Mouse (Mus musculus): ENCODE measurements around the gene Ramp3.
"Not testable (repeated sequence)": the region's sequence is repeated elsewhere in the genome, so short reads cannot be mapped to it uniquely, and the experiment has no call there.

The Ramp3 gene

DNA sequence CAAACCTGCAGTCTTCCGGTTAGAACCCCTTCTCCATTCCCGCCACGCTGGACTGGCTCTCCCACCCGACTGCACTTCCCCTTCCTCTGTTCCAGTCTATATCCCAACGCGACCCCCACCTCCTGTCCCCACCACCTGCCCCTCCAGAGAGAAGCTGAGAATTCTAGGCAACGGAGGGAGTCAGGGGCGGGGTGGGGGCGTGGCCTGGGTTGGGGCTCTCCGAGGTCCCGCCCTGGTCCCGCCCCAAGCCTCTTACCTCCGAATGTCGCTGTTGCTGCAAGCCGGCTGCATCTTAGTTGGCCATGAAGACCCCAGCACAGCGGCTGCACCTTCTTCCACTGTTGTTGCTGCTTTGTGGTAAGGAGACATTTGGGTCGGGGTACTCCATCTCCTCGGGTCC, at the start of gene Ramp3:
Gene Ramp3 (plus strand): TSS at position 251 of the 400 bp plus-strand sequence.
- DNase-seq (ENCODE audit: extremely low spot score) = peak; percentile 82

DNA sequence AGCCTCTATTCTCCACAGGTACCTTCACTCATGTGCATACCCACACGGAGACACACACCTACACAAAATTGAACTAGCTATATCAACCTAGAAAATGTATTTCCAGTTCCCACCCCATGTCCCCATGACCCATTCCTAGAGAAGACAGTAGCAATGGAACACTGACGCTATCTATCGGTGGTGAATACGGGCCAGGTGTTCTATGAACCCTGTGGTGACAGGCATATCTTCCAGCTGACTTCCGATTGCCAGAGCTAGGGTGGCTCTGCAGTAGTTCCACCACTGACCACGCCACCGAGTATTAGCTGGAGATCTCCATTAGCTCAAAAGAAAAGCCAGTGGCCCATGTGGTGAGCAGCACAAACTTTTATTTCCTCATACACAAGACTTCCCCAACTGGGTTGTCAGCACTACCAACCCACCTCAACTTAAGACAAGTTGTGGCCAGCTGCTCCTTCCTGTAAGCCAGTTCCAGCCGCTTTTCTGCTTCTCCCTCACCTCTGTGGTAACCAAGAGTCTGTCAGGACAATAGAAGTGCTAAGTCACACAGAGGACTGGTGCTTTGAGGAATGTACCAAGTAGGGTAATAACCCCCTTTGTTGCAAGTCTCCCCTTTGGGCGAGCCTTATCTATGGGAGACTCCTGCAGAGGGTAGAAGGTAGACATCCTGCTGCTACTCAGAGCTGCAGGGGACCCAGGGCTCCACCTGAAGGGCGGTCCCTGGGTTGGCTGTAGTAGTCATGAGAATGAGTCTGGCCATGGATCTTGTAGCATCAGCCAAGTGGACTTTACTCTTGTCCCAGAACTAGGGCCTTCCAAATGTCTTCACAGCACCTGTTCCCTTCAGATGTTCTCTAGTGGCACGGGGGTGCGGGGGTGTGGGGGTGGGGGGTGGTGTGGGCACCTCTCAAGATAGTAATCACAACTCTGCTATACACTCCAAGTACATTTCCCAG, 42.8 kb upstream of the Ramp3 start:
- no peak for DNase-seq (ENCODE audit: extremely low spot score)

DNA sequence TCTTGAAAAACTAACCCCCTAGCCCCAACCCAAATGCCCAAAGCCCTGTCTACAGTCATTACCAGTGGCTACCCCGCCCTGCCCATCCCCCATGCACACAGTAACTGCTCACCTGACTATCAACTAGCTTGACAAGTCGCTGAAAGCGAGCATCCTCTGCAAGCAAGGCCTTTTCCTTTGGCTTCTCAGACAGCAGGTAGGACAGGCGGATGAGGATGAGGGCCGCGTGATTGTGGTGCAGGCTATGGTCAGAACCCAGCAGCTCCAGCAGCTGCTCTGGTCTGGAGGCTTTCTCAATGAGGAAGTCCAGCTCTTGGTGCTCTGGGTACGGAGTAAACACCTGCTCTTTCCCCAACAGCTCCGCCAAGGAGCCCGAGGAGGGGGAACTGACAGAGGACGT, 34.6 kb upstream of the Ramp3 start:
- no peak for DNase-seq (ENCODE audit: extremely low spot score)

DNA sequence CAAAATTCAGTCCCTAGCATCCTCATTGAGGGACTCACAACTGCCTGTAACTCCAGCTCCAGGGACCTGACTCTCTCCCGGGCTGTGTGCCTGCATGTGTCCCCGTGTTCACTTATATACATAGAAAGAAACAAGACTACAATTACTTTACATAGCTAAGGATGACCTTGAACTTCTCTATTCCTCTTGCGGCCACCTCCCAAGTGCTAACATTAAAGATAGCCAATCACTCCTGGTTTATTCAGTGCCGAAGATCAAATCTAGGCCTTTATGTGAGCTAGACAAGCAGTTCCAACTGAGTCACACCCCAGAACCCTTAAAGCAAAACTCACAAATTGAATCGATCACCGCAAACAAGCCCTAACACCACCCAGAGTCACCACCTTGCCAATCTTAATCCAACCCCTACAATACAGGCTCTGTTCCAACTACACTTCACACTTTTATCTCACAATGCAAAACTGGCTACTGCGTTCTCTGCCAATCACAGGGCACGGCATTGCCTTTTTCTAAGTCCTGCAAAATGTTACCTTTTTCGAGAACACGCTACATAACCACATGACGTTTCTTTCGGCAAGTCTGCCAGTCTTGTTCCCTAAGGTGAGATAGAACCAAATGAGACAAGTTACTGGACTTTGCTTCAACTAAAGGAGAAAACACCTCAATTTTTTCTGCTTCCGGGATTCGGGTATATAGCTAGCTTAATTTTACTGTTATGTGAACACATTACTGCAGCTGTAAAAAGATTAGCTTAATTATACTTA, 33.5 kb upstream of the Ramp3 start:
- no peak for DNase-seq (ENCODE audit: extremely low spot score)

DNA sequence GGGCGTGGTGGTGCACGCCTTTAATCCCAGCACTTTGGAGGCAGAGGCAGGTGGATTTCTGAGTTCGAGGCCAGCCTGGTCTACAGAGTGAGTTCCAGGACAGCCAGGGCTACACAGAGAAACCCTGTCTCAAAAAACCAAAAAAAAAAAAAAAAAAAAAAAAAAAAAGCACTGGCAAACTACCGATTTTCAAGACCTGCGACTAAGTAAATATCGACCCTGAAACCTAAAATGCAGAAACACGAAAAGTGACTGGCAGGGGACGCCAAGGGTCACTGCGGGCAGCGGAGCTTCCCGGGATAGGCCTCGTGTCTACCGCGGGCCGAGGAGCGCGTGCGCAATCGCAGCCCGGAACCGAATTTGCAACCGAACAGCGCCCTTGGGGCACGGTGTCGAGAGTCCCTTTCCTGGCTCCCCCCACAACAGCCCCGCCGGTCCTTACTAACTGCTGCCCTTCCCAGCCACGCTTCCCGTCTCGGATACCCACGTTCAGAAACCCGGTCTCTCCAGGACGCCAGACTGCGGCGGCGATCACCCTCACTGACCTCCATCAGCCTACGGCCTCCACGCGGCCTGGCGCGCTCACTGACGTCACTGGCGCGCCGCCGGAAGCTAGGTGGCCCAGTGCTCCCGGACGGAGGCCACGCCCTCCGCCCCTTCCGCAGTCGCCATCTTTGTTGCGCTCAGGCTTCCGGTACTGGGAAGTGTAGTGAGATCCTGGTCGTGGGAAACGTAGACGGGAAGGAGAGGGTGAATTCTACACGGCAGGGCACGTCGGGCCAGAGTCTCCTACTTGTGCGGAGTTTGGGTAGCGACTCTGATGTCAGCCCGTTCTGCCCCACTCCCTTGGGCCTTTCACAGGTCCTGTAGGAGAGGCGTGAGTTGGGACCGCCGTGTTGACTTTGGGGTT, 32.6 kb upstream of the Ramp3 start, which contains the start of gene Tbrg4:
Gene Tbrg4 (minus strand): TSS at position 590 of the 910 bp plus-strand sequence.
- DNase-seq (ENCODE audit: extremely low spot score) = peak; percentile 94

DNA sequence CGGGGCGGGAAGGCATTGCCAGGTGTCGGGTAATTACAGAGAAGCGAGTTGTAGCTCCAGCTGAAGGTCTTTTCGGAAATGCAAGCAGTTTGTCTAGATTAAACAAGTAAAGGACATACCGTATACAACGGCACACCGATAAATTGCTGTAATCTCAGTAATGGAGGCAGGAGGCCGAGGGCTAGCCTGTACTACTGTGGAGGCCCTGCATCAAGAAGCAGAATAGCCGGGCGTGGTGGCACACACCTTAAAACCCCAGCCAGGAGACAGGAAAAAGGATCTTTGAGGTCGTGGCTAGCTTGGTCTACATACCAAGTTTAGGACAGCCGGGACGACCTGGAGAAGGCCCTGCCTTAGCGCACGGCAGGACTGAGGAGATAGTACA, 31.9 kb upstream of the Ramp3 start:
- no peak for DNase-seq (ENCODE audit: extremely low spot score)

DNA sequence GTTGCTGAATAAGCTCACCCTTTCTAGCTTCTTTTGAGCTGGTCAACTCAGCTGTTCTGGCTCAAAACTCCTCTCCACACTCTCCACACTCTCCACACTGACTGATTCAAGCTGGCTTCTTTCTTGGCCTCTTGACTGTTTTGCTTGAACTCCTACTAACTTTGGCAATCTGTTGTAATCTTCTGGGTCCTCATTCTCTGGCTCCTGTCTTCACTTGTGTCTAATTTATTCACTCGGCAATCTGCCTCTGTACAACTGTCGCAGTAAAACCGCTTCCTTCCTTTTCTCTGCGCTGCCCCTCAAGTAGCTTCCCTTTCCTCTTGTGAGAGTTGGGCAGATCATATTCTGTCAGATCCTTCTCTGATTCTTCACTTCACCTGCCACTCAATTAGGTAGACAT, 30.6 kb upstream of the Ramp3 start:
- DNase-seq (ENCODE audit: extremely low spot score) = no peak

DNA sequence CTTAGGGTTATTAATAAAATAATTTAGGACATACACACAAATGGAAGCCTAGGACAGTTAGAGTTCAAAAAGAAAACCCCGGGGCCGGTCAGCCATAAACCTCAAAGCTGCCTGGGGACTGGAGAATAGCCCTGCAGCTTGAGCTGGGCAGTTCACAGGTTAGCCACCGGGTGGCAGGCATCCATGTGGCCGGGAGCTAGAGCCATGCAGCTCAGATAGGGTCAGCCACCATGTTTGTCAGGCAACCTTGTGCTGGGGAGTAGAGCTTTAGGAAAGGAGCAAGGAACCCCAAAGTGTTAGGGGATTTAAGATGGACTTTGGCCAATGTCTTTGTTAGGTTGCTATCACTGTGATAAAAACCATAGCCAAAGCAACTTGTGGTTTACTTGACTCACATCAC, 29.8 kb upstream of the Ramp3 start:
- peak; percentile 67 for DNase-seq (ENCODE audit: extremely low spot score)

DNA sequence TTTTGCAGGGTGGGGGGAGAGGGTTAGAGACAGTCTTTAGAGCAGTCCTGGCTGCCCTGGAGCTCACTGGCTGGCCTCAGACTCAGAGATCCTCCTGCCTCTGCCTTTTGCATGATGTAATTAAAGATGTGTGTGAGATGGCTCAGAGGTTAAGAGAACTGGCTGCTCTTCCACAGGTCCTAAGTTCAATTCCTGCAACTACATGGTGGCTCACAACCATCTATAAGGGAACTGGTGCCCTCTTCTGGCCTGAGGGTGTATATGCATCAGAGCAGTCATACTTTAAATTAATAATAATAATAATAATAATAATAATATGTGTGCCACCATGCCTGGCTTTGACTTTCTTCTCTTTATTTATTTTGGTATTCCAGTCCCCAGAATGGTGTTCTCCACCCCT, 28.7 kb upstream of the Ramp3 start:
- no peak for DNase-seq (ENCODE audit: extremely low spot score)

DNA sequence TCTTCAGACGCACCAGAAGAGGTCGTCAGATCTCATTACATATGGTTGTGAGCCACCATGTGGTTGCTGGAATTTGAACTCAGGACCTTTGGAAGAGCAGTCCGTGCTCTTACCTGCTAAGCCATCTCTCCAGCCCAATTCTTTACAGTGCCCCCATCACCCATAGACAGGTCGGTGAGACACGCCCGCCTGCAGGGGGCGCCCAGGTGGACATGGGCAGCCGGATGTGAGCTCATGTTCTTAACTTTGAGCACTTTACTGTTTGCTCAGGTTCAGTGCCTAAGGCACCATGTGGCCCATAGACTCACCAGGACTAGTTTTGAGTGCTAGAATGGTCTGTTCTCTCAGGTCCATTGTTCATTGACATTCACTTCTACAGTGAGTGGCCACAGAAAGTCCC, 22.2 kb upstream of the Ramp3 start:
- DNase-seq (ENCODE audit: extremely low spot score) = no peak

DNA sequence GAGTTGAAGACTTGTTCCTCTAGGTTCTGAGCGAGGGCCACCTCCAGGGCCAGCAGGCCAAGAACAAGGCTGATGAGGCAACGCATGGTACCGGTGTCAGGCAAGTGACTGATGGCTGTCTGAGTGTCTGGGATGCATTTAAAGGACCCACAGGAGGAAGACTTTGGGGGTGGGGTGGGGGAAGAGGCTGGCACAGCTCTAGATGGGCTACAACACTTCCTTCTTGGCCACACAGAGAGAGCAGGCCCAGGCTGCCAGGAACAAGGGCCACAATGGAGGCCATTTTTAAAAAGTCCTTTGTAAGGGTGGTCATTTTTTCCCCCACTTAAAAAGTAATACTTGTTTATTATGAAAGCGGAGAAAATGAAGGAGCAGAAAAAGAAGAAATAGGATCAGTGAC, 19.8 kb upstream of the Ramp3 start, which contains the start of gene Wap:
Gene Wap (minus strand): TSS at position 101 of the 400 bp plus-strand sequence.
- no peak for DNase-seq (ENCODE audit: extremely low spot score)

DNA sequence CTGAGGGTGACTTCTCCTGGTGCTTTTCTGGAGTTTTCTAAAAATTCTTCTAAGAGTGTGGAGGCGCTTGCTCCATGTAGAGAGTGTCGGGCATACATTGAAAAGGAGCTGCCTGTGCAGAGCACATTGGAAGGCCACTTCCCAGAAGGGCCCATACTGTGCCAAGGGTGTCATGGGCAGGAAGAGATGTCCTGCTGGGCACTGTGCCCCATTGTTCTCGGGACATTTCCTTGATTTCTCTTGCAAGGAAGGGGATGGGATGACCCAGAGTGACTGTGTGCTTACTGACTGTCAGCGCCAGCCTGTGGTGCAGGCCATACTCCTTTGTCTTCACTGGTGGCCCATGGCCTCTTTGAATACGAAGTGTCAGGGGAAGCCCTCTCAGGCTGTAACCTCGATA, 19.2 kb upstream of the Ramp3 start:
- no peak for DNase-seq (ENCODE audit: extremely low spot score)

DNA sequence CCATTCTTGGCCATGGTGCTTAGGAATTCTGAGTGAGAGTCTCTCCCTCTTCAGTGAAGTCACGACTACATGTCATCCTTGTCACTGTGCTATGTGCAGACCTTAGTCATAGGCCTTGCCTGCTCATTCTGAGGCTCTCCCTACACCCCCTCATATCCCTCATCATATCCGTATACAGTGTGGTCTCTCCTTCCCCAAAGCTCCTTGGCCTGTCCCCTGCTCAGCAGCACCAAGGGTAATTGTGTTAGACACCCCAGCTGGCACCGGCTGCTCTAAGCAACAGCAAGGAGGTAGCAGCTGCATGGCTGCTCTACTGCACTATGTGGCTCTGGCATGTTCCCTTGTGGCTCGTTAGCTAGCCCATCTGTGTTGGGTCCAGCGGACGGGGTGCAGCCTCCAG, 13.8 kb upstream of the Ramp3 start:
- DNase-seq (ENCODE audit: extremely low spot score) = no peak

DNA sequence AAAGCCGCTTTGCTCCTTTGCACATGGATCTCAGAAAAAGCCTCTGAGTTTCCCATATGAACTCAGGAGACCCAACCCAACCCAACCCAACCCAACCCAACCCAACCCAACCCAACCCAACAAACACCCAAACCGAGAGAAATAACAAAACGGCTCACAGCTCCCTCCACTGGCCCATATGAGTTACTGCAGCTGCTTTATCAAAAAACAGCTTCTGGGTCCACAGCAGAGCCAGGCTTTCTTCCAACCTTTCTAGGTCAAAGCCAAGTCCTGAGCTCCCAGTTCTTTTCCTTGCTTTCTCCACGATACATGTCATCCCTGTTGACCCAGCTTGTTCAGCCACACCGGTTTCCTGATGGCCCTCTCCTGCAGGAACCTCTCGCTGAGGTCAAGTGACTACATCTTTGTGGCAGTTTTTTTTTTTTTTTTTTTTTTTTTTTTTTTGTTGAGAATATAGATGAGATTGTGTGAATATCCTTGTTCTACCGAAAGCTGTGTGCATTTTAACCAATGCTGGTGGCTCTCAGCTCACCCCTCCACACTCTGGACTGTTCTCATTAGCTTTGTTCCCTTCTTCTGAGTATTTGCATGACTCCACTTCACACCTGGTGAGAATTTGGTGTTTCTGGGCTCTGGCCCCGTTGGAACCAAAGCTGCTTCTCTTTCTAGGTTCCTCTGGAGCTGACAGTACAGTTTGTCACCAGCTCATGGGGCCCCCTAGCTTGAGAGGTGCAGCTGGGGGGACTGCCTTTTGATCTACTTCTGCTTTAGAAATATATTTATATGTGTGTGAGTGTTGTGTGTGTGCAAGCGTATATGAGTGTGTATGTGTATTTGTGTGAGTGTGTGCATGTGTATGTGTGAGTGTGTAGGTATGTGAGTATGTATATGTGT, 10.2 kb upstream of the Ramp3 start:
- no peak for DNase-seq (ENCODE audit: extremely low spot score)

DNA sequence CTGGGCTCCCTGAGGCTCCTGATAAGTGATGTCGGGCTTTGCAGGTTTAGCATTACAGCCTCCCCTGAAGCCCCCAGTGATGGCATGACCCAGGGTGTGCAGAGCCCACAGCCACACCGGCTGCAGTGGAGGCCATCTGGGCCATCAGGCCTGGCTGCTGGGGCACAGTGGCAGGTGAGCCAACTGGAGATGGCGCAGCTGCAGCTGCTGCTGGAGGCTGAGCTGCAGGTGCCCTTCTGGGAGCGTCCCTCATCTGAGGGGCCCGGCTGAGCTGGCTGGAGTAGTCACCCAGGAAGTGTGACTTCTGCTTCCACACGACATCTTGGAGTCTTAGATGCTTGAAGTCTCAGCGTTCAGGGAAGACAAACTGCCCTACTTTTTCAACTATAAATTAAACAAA, 7.8 kb upstream of the Ramp3 start:
- no peak for DNase-seq (ENCODE audit: extremely low spot score)

DNA sequence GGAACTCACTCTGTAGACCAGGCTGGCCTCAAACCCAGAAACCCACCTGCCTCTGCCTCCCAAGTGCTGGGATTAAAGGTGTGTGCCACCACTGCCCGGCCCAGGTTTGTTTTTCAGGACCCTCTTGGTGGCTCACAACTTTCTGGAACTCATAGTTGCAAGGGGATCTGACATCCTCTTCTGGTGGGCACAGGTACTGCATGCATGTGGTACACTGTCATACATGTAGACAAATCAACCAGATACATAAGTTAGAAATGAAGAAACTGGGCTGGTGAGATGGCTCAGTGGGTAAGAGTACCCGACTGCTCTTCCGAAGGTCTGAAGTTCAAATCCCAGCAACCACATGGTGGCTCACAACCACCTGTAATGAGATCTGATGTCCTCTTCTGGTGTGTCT, 5.3 kb upstream of the Ramp3 start:
- DNase-seq (ENCODE audit: extremely low spot score) = not testable (repeated sequence)

DNA sequence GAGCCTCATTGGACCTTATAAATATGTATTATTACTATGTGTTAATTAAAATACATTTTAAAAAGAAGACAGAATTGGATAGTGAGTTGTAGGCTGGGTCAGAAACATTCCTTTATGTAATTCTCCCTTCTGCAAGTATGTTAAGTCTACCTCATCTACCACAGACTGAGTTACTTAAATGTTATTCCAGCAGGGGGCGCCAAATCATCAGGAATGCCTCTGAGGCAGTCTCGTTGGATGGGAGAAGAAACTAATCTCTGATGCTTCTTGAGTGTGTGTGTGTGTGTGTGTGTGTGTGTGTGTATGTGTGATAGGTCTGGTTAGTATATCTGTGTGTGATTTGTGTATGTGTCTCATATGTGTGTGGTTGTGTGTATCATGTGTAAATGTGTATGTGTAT, 3.4 kb upstream of the Ramp3 start:
- peak; percentile 80 for DNase-seq (ENCODE audit: extremely low spot score)

DNA sequence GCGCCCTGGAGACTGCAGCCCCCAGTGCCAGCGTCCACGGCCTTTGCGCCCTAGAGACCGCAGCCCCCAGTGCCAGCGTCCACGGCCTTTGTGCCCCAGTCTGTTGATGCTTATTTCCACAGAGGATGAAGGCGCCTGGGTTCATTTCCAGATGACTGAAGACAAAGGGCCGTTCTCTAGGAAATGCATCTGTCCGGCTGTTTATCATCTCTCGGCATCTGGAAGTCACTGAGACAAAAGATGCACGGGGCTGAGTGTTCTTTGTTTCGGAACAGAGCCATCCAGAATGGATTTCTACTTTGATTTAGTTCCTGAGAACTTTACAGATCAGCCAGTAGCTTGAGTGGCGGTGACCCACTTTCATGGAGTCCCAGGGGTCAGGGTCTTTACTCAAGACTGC, 2.9 kb downstream of the Ramp3 start:
- DNase-seq (ENCODE audit: extremely low spot score) = no peak

DNA sequence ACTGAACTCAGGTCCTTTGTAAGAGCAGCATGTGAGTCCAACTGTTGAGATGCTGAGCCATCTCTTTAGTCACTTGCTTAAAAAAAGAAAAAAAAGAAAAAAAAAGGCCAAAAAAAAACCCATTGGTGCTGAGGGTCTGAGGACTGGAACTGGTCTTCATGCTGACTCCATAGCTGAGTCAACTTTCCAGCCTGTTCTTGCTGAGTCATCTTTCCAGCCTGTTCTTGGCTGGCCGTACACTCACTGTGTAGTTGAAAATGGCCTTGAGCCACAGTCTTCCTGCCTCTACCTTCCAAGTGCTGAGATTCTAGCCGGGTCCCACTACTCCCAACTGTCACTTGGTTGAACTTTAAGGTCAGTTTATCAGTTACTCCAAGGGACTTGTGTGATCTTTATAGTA, 8.3 kb downstream of the Ramp3 start:
- no peak for DNase-seq (ENCODE audit: extremely low spot score)

DNA sequence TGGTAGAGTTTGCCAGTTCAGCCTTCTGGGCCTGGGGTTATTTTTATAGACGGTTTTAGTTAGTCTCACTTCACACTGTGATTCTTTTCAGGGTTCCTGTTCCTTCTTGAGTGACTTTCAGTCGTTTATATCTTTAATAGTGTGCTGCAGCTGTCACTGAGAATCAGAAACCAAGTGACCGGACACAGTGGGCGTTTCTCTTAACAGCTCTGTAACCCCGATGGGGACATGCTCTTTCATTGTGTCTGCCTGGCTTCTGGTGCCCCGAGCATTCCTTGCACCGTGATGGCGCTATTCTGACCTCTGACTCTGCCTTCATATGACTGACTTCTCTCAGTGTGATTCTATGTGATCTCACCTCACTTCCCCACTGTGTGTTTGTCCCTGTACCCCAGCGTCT, 10.7 kb downstream of the Ramp3 start:
- no peak for DNase-seq (ENCODE audit: extremely low spot score)

DNA sequence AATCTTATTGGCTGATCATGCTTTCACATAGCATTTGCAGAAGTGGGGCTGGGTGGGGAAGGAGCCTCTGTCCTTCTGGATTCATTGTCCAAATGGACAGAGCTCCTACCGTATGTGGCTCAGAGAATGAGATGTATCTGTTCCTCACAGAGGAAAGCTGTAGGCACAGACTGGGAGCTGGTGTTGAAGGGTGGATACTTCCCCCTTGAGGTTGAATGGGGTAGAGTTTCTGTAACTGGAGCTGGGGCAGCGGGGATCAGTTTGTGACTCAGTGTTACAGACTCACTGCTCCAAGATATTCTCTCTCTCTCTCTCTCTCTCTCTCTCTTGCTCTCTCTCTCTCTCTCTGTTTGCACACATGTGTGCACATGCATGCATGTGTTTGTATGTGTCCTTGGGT, 11.7 kb downstream of the Ramp3 start:
- DNase-seq (ENCODE audit: extremely low spot score) = no peak
